Mouse (Mus musculus) adrenal gland, adult 18-20 months (tissue): ENCODE measurements at regions not wholly inside any gene's neighbourhood (a gene's known extent, or its start where the extent isn't known, plus 50 kb on each side); places are given as distances from the start of the nearest gene placed in this dataset.

Experiments used
- DNase-seq, 2 experiments: peaks; one replicate each; pipeline ENCODE4 v3.0.0; 2021 to 2022; ENCODE audit warnings: low spot score in 2 of 2

DNA sequence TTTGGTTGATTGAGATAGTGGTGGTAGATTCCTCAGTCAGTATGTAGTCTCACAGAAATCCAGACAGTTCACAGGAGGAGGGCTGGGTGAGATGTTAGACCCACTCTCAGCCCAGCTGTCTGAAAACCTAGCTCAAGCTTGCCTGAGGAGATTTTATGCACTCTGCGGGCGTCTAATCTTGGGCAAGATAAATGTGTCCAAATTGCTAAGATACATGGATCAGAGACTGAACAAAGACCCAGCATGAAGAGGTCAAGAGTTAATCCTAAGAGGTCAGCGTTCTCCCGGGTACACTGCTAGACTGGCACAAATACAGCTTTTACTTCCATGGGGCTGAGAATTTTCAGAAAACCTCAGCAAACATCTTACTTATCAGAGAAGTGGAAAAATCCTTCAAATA lies 186.8 kb upstream of the Dusp10 start:
- DNase-seq = no peak

DNA sequence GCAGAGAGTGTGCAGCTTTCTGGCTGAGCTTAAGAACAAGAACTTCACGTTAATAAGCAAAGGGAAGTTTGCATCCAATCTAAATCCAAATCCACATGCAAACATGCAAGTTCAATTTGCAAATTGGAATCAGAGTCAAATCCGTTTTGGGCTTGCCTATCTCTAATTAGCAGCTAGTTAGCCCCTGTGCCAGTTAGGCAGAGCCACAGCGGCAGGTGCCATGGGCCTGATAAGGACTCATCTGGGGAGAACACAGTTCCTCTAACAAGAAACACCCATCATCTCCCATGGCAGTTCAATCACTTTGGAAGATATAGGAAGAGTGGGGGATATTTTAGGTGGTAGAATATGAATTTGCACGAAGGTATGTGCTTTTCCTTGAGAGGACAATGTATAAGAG lies 168.0 kb upstream of the Dusp10 start:
- no peak for DNase-seq

DNA sequence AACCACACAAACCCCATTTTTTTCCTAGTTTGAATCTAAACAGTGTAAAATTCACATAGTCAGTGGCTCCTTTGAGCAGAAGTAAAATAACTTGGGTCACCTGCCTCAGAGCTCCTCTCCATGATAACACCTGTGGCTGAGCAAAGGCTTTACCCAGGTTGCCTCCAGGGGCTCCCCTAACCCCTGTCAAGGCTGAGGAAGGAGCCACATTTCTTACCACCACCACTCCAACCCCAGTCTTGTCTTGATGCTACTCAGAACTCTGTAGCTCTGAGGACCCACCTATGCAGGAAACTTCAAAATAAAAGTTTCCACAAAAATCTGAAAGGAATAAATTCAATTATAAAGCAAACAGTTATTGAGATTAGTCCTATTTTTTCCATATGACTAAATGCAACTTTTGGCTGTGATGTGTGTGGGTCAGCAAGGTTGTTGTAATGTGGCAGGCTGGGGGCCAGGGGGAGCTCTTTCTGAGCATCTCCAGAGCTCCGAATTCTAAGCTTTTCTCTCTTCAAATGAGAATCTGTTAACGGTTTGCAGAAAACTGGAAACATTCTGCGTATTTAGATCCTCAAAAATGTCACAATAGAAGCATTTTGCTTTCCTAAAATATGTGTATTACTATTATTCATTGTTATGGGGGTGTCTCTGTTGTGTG lies 159.0 kb upstream of the Dusp10 start:
- DNase-seq = peak in 1 of 2 experiments; percentile 9

DNA sequence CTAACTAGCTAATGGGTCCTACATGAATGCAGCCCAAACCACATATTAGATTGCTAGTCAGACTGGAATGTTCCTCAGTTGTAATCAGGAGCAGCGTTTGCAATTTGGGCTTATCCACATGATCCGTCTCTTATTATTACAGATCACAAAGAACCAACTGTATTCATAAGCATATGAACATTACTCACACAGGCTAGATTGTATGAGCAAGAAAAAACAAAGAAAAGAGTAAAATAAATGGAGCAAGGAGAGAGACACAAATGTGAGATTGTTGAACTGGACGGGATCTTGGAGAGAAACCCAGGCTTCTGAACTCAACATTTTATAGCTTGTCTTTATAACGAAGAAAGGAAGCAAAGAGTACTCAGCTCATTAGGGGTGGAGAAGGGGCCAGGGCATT lies 148.0 kb upstream of the Dusp10 start:
- DNase-seq = no peak

DNA sequence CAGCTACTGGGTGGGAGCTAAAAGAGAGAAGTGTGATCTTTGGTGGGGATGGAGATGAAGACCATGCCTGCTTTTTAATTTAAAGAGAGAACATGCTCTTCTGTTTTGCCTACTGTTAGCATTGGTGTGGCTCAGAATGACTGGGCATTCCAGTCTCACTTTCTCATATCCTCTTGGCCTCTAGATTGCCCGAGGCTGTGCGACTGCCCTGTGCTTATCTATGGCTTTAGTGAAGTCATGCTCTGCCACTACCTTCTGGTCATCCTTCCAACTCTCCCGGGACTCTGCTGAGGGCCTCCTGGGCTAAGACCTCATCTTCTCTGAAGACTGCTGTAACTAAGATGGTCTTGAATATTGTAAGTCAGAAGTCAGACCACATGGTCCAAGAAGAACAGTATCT lies 147.5 kb upstream of the Dusp10 start:
- DNase-seq = no peak

DNA sequence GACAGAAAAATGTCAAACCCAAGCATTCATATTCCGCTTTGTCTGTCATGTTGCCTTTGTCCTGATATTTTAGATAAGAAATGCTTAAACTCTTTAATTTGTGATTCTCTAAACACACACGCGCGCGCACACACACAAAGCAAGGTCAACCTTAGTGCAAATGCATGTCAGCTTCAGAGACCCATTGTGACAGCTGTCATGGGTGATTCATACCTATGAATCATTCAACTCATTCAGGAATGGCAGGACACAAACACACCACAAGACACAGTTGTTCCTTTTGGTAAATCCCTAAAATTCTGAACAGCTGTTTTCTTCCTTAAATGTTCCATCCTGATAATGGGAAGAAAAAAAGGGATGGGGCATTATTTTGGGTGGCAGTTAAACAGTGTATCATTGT lies 144.1 kb upstream of the Dusp10 start:
- DNase-seq = no peak

DNA sequence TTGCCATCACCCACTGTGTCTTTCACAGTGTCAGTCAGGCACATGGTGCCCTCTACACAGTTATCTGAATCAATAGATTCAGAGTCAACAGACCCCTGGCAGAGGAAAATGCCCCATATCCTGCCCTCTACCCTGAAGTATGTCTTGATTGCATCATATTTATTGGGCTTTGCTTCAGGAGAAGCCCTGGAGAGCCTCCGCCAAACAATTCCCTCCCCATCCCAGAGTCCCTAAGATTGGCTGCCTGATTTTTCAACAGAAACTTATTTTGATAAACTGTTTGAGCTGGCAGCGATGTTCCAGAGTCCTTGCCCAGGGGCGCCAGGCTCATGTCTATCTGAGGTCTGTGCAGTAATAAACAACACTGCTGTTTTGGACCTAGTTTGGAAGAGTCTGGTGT lies 117.2 kb upstream of the Dusp10 start:
- no peak for DNase-seq

DNA sequence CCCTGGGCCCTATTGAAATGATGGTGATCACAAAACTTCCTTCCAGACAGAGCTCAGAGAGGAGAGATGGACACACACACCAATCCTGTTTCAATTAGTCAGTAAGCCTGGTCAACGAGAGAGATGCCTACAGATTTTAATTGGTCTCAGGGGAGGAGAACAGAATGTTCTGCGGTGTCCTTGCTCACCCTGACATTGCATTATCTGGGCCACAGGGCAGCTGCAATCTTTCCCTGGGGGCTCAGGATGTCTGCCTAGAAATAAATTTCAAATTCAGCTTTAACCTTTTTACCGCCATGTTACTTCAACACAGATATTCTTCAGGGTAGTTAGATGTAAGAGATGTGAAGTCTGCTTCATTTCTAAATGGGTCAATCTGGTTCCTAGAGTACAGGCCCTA lies 115.0 kb upstream of the Dusp10 start:
- no peak for DNase-seq

DNA sequence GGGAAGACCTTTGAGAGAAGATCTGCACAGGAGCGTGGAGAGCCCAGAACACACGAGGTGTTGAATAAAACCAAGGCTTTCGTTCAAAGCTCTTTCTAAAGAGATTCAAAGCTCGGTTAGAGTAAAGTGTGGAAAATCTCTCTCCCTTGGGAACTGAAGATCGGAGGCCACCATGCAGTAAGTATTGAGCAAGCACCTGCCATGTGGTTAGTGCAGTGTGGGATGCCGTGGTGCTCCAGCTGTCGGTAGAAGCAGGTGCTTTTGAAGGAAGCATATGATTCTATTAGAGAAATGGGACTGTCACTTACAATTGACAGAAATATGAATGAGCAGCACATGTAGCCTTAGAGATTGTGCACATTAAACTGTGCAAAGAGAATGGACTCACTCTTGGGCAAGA lies 108.5 kb upstream of the Dusp10 start:
- no peak for DNase-seq

DNA sequence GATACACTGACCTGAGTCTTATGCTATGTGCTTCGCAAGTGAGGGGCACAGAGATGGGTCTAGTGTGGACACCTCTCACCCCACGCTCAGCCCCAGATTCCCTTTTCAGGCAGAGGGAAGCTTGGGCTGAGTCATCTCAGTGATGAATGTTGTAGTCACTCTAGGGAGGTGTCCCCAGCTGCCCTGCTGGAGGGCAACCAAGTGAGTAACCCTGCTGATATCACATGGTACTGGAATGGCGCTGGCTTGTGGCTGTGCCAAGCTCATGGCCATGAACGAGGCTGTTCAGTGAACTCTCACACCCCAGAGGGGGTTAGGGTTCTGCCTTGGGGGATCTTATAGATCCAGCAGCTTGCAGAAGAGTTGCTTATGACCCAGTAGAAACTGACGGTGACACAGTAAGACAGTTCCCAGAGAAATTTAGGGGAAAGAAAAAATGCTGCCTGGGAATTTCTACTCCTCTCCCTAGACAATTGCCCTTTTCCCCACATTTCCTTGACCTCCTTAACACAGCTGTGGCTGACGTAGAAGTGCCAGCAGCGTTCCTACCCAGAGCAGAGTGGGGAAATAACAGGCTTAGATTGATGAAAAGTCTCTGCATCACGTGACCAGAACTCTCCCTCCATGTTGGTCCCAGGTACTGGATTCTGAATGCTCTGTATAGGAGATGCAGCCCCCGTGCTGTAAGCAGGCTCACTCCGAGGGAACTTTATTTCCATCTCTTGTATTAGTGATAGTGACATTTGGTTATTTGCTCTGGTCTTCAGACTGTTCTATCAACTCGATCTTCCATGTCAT lies 107.6 kb upstream of the Dusp10 start:
- DNase-seq = peak; percentile 60 to 68

DNA sequence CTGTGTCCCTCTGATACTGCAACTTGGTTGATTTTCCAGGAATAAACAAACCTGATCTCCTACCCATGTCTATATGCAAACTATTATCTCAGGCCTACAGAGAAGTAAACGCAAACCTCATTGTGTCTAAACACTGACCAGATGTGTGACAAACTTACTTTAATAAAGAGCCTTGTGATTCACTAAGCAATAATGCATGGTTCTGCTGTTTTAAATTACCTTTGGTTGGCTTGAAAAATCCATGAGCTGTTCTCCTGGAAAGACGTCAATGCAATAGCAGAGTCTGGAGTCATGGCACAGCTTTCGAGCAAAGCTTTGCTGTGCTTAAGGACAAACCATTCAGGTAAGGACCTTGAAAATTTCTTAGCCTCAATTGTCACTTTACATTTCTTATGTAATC lies 95.4 kb upstream of the Dusp10 start:
- DNase-seq = no peak

DNA sequence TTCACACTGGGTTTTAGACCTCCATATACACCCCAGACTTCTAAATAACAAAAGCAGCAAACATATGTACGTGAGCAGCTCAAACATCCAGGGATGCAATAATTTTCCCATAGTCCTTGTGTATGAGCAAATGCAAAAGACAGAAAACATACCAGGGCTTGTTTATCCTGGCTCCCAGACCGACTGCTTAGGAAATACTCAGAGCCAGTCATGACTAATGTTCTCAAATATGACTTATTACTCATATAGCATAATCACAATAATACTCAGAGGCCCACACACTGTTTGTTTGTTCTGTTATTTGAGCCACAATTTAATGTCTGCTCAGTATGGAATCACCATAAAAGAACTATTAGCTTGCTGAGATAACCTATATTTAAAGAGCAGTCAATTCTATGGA lies 91.8 kb upstream of the Dusp10 start:
- no peak for DNase-seq

DNA sequence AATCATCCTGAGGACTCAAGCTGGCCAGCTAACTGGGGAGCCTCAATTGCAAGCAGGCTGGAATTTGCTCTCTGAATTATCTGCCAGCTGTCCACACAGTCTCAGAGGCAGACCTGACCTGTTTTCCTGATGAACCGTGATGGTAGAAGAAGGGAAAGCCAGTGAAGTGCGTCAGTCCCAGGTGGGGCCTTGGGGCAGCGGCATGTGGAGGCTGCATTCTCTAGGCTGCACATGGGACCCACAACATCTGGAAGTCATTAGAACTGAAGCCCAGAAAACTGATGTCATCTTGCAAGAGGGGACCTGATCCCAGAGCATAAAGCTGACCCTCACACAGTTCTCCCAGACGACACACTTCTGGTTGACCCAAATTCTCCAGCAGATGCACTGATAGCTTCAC lies 84.6 kb upstream of the Dusp10 start:
- no peak for DNase-seq

DNA sequence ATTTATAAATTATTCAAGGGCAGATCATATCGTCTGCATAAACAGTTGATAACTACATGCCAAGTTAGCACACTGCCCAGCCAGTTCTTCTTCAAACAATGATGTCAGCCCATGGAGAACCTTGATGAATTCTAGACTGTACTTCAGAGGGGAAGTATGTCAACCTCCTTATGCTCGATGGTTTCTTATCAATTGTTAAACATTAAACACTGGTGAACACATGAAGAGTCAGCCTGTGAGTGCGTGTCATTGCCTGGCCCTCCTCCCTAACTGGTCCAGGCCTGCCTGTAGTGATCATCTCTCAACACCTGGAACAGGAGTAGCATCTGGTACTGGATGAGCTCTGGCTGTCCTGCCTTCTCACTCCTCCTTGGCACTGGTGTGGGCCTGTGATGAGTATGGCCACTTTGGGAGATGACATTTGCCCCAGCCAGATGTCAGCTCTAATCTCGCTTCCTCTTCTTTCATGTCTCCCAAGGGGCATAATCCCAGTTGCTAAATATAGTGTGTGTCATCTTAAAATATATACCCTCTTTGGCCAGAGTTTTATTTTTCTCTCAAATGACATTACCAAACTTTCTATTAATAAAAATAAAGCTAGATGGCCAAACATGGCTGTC lies 82.6 kb upstream of the Dusp10 start:
- no peak for DNase-seq

DNA sequence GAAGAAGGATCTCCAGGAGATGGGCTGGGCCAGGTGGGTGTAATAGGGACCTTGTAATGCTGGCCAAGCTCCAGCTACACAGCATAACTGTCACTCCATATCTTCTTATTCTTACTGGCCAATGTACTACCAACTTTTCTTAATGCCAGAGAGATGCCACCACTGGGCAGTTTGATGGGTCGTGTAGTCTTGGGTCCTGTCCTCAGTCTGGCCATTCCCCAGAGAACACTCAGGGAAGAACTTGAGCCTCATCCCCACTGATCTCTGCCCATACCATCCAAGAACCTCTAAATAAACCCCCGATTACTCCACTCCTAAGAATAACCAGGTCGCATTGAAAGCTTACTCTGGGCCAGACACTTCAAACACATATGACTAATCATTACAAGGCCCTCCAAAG lies 82.0 kb upstream of the Dusp10 start:
- DNase-seq = no peak

DNA sequence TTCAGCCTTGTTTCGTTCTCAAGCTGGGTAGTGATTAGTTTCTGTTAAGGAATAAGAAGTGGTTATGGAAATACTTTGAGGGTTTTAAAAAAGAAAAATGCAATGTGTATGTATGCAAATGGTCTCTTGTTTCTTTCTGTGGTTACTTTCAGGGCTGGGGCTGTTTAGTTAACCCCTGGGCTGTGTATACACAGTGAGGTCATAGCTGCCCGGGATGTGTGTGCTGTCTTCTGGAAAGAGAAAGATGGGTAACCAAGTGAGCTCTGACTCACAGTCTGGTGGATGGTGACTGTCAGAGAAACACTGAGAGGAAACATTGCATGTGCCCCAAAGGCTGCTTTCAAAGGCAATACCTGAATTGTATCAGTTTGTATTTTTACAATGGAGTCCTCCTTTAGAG lies 79.3 kb upstream of the Dusp10 start:
- DNase-seq = no peak

DNA sequence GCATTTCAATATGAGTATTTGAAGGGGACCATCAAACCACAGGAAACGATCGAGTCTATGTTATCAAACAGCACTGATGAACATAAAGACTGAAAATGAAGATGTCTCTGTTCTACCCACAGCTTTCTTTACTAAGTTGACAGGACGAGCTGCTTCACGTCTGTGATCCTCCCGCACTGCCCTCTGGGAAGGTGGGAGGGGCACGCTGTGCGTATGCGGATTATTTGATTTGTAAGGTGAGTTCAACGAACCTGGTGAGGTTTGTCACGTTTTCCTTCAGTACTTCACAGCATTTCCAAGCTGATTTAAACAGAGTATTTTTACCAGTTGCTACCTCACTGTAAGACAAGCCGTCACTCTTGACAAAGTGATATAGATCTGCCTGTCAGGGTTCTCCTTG lies 75.9 kb upstream of the Dusp10 start:
- no peak for DNase-seq

DNA sequence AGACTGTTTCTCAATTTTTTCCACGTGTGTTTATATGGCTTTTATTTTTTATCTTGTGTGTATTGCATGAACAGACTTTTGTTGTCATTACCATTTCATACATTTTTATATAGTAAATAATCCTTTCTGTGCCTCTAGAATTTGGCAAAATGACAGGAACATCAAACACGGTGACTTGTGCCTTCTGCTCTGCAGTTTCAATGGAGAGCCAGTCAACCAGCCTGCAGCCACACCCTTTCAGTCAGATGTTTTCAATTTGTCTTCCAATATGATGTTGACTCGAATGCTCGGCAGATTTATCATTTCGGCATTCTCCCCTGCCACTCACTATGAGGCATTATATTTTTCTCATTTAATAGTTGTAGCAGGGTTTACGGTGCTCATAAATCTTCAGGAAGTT lies 74.7 kb upstream of the Dusp10 start:
- DNase-seq = no peak

DNA sequence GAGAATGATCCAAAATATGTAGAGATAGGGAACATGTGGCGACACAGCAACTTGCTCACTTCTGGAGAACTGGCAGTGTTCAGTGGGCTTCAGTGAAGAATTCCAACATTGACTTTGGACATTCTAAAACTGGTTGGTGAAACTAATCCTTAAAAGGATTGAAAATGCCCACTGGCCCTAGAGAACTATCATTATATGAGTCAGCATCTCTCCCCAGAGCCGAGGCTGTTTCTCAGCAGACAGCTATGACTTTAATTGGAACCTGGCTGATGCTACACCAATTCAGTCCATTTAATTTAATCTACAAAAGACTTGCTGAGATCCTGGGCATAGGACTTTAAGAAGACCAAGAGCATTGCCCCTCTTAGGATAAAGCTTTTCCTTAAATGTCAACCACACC lies 72.4 kb upstream of the Dusp10 start:
- DNase-seq = no peak

DNA sequence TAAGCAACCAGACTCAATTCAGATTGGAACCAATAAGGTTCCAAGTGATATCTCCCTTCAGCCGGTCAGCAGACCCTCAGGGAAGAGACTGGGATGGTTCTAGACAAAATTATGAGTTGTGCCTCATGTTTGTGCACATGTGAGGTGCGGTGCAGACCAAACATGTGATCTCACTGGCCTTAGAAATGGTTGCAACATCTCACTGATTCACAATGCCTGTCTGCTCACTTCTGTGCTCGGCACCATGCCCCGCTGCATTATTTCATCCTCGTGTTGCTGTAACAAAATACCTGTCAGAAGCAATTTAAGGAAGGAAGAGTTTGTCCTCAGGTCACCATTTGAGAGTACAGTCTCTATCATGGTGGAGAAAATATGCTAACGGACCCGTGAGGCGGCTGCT lies 66.9 kb upstream of the Dusp10 start:
- DNase-seq = no peak

DNA sequence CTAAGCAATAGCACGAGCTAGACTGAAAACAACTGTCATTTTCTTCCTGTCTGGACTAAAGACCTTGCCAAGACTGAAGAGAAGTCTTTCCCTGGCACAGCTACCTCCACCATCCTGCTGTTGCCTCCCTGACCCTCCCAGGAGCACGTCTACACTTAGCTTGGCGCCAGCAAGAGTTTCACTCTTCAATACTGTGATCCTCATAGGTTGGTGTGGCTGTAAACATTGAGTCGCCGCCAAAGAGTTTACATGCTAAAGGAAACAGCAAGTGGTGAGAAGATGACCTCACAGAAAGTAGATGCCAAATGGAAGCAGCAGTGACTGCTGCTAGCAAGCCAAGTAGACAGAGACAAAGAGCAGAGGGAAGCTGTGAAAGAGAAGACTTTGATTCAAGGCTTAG lies 66.0 kb upstream of the Dusp10 start:
- no peak for DNase-seq

DNA sequence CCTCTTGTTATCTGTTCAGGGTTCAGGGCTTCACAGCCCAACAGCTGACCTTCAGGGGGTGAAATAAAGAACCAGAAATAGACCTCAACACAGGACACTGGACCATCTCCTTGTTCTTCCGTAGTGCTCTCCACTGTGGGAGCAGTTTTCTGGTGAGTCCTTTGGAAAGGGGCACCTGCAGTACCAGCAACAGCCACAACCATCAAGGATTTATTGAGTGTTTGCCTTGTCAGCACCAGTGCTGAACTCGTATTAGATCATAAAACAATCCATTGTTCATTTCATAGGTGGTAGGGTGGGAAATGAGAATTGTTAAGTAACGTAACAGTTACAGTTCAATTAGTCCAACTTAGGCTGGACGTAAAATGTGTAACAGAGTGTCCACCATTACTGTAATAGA lies 63.9 kb upstream of the Dusp10 start:
- no peak for DNase-seq

DNA sequence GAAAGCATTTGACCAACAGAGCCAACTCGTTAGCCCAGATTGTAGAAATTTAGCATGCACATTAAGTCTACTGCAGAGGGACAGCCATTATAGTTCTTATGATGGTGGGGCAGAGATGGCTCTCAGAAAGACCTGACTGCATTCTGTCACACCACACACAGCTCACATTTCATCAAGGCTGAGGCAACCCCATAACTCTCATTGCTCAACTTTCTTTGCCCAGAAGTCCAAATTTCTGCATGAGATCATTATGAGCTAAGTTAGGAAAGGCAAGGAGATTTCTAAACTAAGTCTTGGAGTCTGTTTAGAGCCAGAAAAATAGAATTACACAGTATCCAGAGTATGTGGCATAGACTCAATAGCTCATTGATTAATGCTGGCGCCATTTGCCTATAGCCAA lies 59.0 kb upstream of the Dusp10 start:
- no peak for DNase-seq
